Mouse (Mus musculus) midbrain, embryonic 11.5 days (tissue): ENCODE results near the gene Cckbr. TPM values are rescaled to one million over a fixed set of nuclear protein-coding genes. Genes with fewer than 3 reads are reported as not detected.
A peak's percentile ranks its signal among the peaks of the same experiment; 100 is the strongest.
"Not testable (repeated sequence)": the region's sequence is repeated elsewhere in the genome, so short reads cannot be mapped to it uniquely, and the experiment has no call there.

Source experiments
- ATAC-seq: fragments of 200-750 bp; cut with Nextera tagmentation; 2 replicates; pipeline ENCODE4 v1.8.0; 2017; ENCODE audit warnings: moderate TSS enrichment, moderate library complexity; ENCODE audit not compliant: low FRiP score
- DNase-seq: peaks from one replicate; pipeline ENCODE4 v3.0.0; 2015; ENCODE audit warnings: low spot score; ENCODE audit errors: missing footprints
- H3K27ac ChIP-seq: fragments of 300-500 bp; sonication (generic); 2 replicates; pipeline ENCODE4 v1.5.1; 2014; ENCODE audit warnings: low read depth, low read length
- H3K27me3 ChIP-seq: fragments of 300-500 bp; sonication (generic); 2 replicates; pipeline ENCODE4 v1.6.1; 2014; ENCODE audit warnings: mild to moderate bottlenecking, low read length, moderate library complexity, mixed read lengths; ENCODE audit not compliant: control insufficient read depth, insufficient read depth
- H3K36me3 ChIP-seq: fragments of 300-500 bp; sonication (generic); 2 replicates; pipeline ENCODE4 v1.6.1; 2014; ENCODE audit warnings: mild to moderate bottlenecking, low read length, moderate library complexity, mixed read lengths; ENCODE audit not compliant: control insufficient read depth, insufficient read depth
- H3K4me1 ChIP-seq: fragments of 300-500 bp; sonication (generic); 2 replicates; pipeline ENCODE4 v1.6.1; 2014; ENCODE audit warnings: low read length; ENCODE audit not compliant: control insufficient read depth, insufficient read depth
- H3K4me2 ChIP-seq: fragments of 300-500 bp; sonication (generic); 2 replicates; pipeline ENCODE4 v1.6.1; 2014; ENCODE audit warnings: mild to moderate bottlenecking, moderate library complexity
- H3K4me3 ChIP-seq: fragments of 300-500 bp; sonication (generic); 2 replicates; pipeline ENCODE4 v1.5.1; 2014; ENCODE audit warnings: low read depth, low read length
- H3K9ac ChIP-seq: fragments of 300-500 bp; sonication (generic); 2 replicates; pipeline ENCODE4 v1.6.1; 2014; ENCODE audit warnings: low read length
- H3K9me3 ChIP-seq: fragments of 300-500 bp; sonication (generic); 2 replicates; pipeline ENCODE4 v1.6.1; 2016; ENCODE audit warnings: low read length; ENCODE audit not compliant: control insufficient read depth
- WGBS: fragments of 180-500 bp; shearing (Covaris S2); extraction: QIAGEN DNeasy Blood & Tissue Kit; methylation state at CpG from one replicate; pipeline ENCODE4 v1.1.7; 2014; 5-methylcytosine and 5-hydroxymethylcytosine counted together
- polyA plus RNA-seq: library from polyadenylated mRNA; unstranded; fragments of >200 nt; fragmentation: Nextera tagmentation; extraction: Ambion mirVana; gene quantifications from 2 replicates; pipeline ENCODE4 v1.2.1, GENCODE M21; 2014

Cckbr gene
- polyA plus RNA-seq, 1 experiment from 2014 or later = 0.14 TPM

DNA sequence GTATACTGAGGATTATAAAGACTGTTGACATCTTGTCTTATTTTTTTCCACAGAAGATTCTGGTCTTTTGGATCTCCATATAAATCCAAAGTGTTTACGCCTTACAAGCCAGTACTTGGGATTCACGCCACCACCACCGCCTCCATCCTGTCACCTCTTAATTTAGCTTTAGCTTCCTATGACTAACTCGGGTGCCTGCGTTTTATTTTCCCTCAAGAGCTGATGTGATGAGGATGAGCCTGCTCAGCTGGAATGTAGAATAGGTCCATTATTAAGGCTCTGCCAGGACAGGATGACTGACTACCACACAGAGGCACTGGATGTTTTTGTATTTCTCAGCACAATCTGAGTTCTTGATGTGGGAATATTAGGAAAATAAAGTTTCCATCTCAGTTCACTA is 40.0 kb downstream of the Cckbr start:
- not testable (repeated sequence) for H3K27me3 ChIP-seq, H3K36me3 ChIP-seq, H3K4me2 ChIP-seq, H3K4me1 ChIP-seq, H3K4me3 ChIP-seq, DNase-seq, H3K9ac ChIP-seq, ATAC-seq, H3K9me3 ChIP-seq, H3K27ac ChIP-seq
- 83% methylated on average over 5 of the region's 5 CpGs for WGBS

DNA sequence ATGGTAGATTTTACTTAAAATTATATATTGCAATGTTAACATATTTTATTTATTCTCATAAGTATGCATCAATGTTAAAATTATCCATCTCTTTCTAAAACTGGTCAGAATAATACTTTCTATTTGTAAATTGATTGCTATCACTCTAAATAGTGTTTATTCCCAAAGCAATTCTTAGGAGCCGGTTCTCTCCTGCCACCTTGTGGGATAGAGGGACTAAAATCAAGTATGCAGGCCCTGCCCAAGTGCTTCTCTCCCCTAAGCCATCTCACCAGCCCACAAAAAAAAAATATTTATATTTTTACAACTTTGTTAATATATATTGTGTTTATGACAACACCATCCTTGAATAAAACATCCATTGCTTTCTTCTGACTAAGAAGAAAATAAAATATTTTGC is 47.1 kb downstream of the Cckbr start:
- no peak for DNase-seq
- H3K27me3 ChIP-seq = no peaks in the 10 kb centered on the region
- H3K4me1 ChIP-seq = no peaks in the 10 kb centered on the region
- H3K27ac ChIP-seq = no peak overlapping the region
- 78% methylated on average over 1 of the region's 1 CpGs for WGBS
- H3K9me3 ChIP-seq = no peaks in the 10 kb centered on the region
- ATAC-seq = no peak
- H3K4me2 ChIP-seq = no peak overlapping the region
- H3K9ac ChIP-seq = no peak overlapping the region
- H3K36me3 ChIP-seq = no peaks in the 10 kb centered on the region
- no peak overlapping the region for H3K4me3 ChIP-seq

DNA sequence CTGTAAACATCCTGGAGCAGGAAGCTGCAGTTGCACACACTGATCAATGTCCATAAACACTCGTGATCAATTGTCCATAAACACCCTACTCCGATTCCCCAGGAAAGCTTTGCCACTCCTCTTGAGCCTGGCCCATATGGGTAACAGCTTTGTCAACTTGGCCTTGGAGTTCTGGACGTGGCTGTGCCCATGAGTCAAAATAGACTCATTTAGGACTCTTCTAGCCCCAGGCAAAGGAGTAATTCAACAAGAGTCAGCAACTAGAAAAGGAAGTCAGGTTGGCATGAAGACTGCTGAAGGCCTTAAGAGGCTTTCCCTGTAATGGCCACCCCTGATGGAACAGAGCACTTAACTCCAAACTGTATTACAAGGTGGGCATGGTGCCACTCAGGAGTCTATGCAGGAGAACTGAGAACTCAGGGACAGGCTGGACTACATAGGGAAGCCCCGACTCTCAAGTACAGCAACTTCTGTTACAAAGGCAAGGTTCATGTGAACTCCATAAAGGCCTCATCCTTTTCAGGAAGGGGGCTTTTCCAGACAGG is 49.3 kb downstream of the Cckbr start:
- no peak for DNase-seq
- Histone ChIP-seq H3K9me3 (no peaks in the 10 kb centered on the region), H3K27ac (no peak overlapping the region), H3K4me2 (no peak overlapping the region), H3K27me3 (no peaks in the 10 kb centered on the region), H3K36me3 (no peaks in the 10 kb centered on the region), H3K4me3 (no peak overlapping the region), H3K4me1 (no peaks in the 10 kb centered on the region), H3K9ac (no peak overlapping the region)
- WGBS = 70% methylated on average over 4 of the region's 4 CpGs
- ATAC-seq = no peak

DNA sequence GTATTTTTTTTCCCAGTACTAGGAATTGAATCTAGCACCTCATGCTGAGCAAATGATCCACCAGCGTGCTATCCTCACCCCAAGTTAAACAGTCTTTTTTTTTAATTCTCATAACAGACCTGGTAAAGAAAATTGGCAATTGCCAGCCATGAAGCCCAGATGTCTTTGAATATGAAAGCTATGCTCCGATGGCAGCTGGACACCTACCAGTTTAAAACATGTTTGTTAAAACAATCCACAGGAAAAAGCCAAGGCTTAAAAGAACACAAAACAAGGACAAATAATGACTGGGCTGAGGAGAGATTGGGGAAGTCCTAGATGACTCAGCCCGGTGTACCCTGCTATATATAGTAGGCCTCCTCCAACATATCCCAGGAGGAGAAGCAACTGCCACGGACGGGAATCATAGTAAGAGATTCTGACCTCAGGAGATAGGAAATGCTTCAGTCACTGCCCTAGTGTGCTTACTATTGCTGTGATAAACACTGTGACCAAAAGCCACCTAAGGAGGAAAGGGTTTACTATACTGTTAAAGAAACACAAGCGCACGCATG is 49.9 kb downstream of the Cckbr start:
- Histone ChIP-seq H3K4me2 (no peak overlapping the region), H3K4me3 (no peak overlapping the region), H3K9me3 (no peaks in the 10 kb centered on the region), H3K4me1 (no peaks in the 10 kb centered on the region), H3K27ac (no peak overlapping the region), H3K9ac (no peak overlapping the region), H3K27me3 (no peaks in the 10 kb centered on the region; the same call in 1 of the 2 replicates), H3K36me3 (no peaks in the 10 kb centered on the region)
- ATAC-seq (no peak), DNase-seq (peak; percentile 51)
- WGBS = 77% methylated on average over 7 of the region's 7 CpGs

GRCm38 (mm10) chr7:105476683-105477432 is 51.3 kb downstream of the Cckbr start:
- Histone ChIP-seq H3K36me3 (no peaks in the 10 kb centered on the region), H3K27ac (no peak overlapping the region), H3K9ac (no peak overlapping the region), H3K4me3 (no peak overlapping the region), H3K9me3 (no peaks in the 10 kb centered on the region), H3K4me2 (no peak overlapping the region), H3K27me3 (peaks cover 6% of the 10 kb centered on the region; the same call in 1 of the 2 replicates), H3K4me1 (peaks cover 3% of the 10 kb centered on the region)
- WGBS = 91% methylated on average over 10 of the region's 10 CpGs
- ATAC-seq (no peak), DNase-seq (peak; percentile 73)

GRCm38 (mm10) chr7:105477433-105477700 is 51.8 kb downstream of the Cckbr start:
- 98% methylated on average over 1 of the region's 1 CpGs for WGBS
- H3K9ac ChIP-seq = no peak overlapping the region
- H3K4me3 ChIP-seq = no peak overlapping the region
- no peak for ATAC-seq
- H3K27me3 ChIP-seq = peaks cover 7% of the 10 kb centered on the region; the same call in 1 of the 2 replicates
- H3K4me1 ChIP-seq = peaks cover 7% of the 10 kb centered on the region
- H3K4me2 ChIP-seq = no peak overlapping the region
- no peak for DNase-seq
- no peaks in the 10 kb centered on the region for H3K36me3 ChIP-seq
- H3K27ac ChIP-seq = no peak overlapping the region
- no peaks in the 10 kb centered on the region for H3K9me3 ChIP-seq

DNA sequence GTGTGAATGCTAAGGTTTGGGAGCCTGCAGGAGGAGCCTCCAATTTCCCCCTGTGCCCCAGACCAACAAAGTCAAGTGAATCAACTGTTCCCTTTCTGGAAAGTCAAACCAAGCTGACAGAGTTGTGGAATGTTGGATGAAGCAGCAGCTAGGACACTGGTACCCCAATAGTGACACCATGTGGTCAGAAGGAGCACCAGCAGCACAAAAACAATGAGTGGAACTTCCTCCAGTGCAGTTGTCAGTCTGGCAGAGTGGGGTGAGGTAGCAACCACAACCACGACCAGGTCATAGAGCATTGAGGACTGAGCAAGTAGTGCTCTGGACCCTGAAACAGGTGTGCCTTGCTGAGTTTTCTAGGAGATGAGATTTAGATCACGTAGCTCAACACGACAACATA is 52.3 kb downstream of the Cckbr start:
- peaks cover 9% of the 10 kb centered on the region; the same call in 1 of the 2 replicates for H3K27me3 ChIP-seq
- no peak overlapping the region for H3K9ac ChIP-seq
- no peak overlapping the region for H3K27ac ChIP-seq
- H3K9me3 ChIP-seq = no peaks in the 10 kb centered on the region
- peak; percentile 86 for DNase-seq
- no peak overlapping the region for H3K4me2 ChIP-seq
- 54% methylated on average over 3 of the region's 3 CpGs for whole genome bisulfite sequencing
- ATAC-seq = peak; percentile 10; the same call in 1 of the 2 replicates
- H3K4me1 ChIP-seq = peaks cover 9% of the 10 kb centered on the region
- no peaks in the 10 kb centered on the region for H3K36me3 ChIP-seq
- no peak overlapping the region for H3K4me3 ChIP-seq

DNA sequence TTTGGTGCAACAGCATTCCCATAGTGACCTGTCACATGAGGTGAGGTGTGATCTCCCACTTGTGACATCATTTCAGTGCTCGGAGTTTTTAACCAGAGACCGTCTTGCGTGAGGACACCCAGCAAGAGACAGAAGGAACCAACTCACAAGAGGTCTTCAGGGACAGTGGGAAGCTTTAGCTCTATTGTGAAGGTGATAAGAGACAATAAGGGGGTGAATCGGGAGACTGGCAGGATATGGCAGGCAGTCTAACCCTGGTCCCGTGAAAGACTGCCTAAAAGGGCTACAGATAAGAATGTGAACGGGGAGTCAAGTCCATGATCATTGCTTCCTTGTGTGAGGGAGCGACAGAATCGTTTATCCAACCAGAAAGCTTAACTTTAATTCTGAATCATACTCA is 52.8 kb downstream of the Cckbr start:
- no peak overlapping the region for H3K4me3 ChIP-seq
- no peaks in the 10 kb centered on the region for H3K36me3 ChIP-seq
- peaks cover 9% of the 10 kb centered on the region; the same call in 1 of the 2 replicates for H3K27me3 ChIP-seq
- no peak overlapping the region for H3K4me2 ChIP-seq
- H3K4me1 ChIP-seq = peaks cover 9% of the 10 kb centered on the region
- ATAC-seq (no peak), DNase-seq (peak; percentile 86)
- no peak overlapping the region for H3K27ac ChIP-seq
- WGBS = 84% methylated on average over 8 of the region's 8 CpGs
- no peaks in the 10 kb centered on the region for H3K9me3 ChIP-seq
- H3K9ac ChIP-seq = no peak overlapping the region

GRCm38 (mm10) chr7:105479232-105479631 is 53.7 kb downstream of the Cckbr start:
- no peaks in the 10 kb centered on the region for H3K36me3 ChIP-seq
- ATAC-seq (no peak), DNase-seq (peak; percentile 53)
- H3K4me3 ChIP-seq = no peak overlapping the region
- peaks cover 9% of the 10 kb centered on the region for H3K4me1 ChIP-seq
- H3K9ac ChIP-seq = no peak overlapping the region
- H3K27ac ChIP-seq = no peak overlapping the region
- no peaks in the 10 kb centered on the region for H3K9me3 ChIP-seq
- WGBS = 92% methylated on average over 6 of the region's 6 CpGs
- no peak overlapping the region for H3K4me2 ChIP-seq
- peaks cover 11% of the 10 kb centered on the region; the same call in 1 of the 2 replicates for H3K27me3 ChIP-seq
